Mouse (Mus musculus): ENCODE data around the gene Kremen1. TPM values are rescaled to one million over a fixed set of nuclear protein-coding genes. Genes with fewer than 3 reads are reported as not detected.

The Kremen1 gene
- polyA plus RNA-seq, 1 experiment, result 27.8 TPM

- Histone ChIP-seq H3K9ac (ENCODE audit: low read depth, poor library complexity, severe bottlenecking) (no peak overlapping the region), H3K27me3 (ENCODE audit: control insufficient read depth, insufficient read depth, low read length, poor library complexity, severe bottlenecking) (no peaks in the 10 kb centered on the region), H3K4me1 (ENCODE audit: control insufficient read depth, insufficient read depth, low read length) (no peaks in the 10 kb centered on the region), H3K4me3 (ENCODE audit: low read depth, low read length) (no peak overlapping the region), H3K36me3 (ENCODE audit: control insufficient read depth, insufficient read depth, low read length, poor library complexity, severe bottlenecking) (no peaks in the 10 kb centered on the region), H3K27ac (ENCODE audit: insufficient read depth, low read length) (no peak overlapping the region), H3K9me3 (replicated peaks; ENCODE audit: control insufficient read depth, insufficient read depth, low read length, poor library complexity, severe bottlenecking) (no peaks in the 10 kb centered on the region)
- TF ChIP-seq EP300 (IDR thresholded peaks at IDR 0.05; ENCODE audit: insufficient read depth, low read depth, low read length) (no peak), CTCF (IDR thresholded peaks at IDR 0.05; ENCODE audit: low read depth, low read length) (no peak), POLR2A (IDR thresholded peaks at IDR 0.05; ENCODE audit: insufficient read depth, low read length) (no peak)
Measured at GRCm38 (mm10) chr11:5154961-5155805, 106.2 kb downstream of the Kremen1 start.

GRCm38 (mm10) chr11:5151680-5152337 is 109.5 kb downstream of the Kremen1 start, which contains the start of gene Emid1:
Emid1 (minus strand) TSS chr11:5152257.
- Histone ChIP-seq H3K4me3 (ENCODE audit: low read depth, low read length) (peak within 1 kb of the TSS; percentile 66), H3K36me3 (ENCODE audit: control insufficient read depth, insufficient read depth, low read length, poor library complexity, severe bottlenecking) (no peaks in the 10 kb centered on the region), H3K9me3 (replicated peaks; ENCODE audit: control insufficient read depth, insufficient read depth, low read length, poor library complexity, severe bottlenecking) (no peaks in the 10 kb centered on the region), H3K9ac (ENCODE audit: low read depth, poor library complexity, severe bottlenecking) (peak within 1 kb of the TSS; percentile 70), H3K27ac (ENCODE audit: insufficient read depth, low read length) (no peak within 1 kb of the TSS), H3K27me3 (ENCODE audit: control insufficient read depth, insufficient read depth, low read length, poor library complexity, severe bottlenecking) (no peaks in the 10 kb centered on the region), H3K4me1 (ENCODE audit: control insufficient read depth, insufficient read depth, low read length) (no peaks in the 10 kb centered on the region)
- TF ChIP-seq EP300 (IDR thresholded peaks at IDR 0.05; ENCODE audit: insufficient read depth, low read depth, low read length) (no peak), CTCF (IDR thresholded peaks at IDR 0.05; ENCODE audit: low read depth, low read length) (no peak), POLR2A (IDR thresholded peaks at IDR 0.05; ENCODE audit: insufficient read depth, low read length) (no peak)

GRCm38 (mm10) chr11:5151247-5151630 is 110.1 kb downstream of the Kremen1 start:
- Histone ChIP-seq H3K27ac (ENCODE audit: insufficient read depth, low read length) (no peak overlapping the region), H3K36me3 (ENCODE audit: control insufficient read depth, insufficient read depth, low read length, poor library complexity, severe bottlenecking) (no peaks in the 10 kb centered on the region), H3K9me3 (replicated peaks; ENCODE audit: control insufficient read depth, insufficient read depth, low read length, poor library complexity, severe bottlenecking) (no peaks in the 10 kb centered on the region), H3K4me1 (ENCODE audit: control insufficient read depth, insufficient read depth, low read length) (no peaks in the 10 kb centered on the region), H3K4me3 (ENCODE audit: low read depth, low read length) (peak overlapping the region; percentile 66; the same call in 1 of the 2 replicates), H3K9ac (ENCODE audit: low read depth, poor library complexity, severe bottlenecking) (peak overlapping the region; percentile 70), H3K27me3 (ENCODE audit: control insufficient read depth, insufficient read depth, low read length, poor library complexity, severe bottlenecking) (no peaks in the 10 kb centered on the region)
- no peak for TF ChIP-seq CTCF (IDR thresholded peaks at IDR 0.05; ENCODE audit: low read depth, low read length)
- no peak for TF ChIP-seq EP300 (IDR thresholded peaks at IDR 0.05; ENCODE audit: insufficient read depth, low read depth, low read length)
- TF ChIP-seq POLR2A (IDR thresholded peaks at IDR 0.05; ENCODE audit: insufficient read depth, low read length), result no peak

- TF ChIP-seq POLR2A (IDR thresholded peaks at IDR 0.05; ENCODE audit: insufficient read depth, low read length) (no peak), EP300 (IDR thresholded peaks at IDR 0.05; ENCODE audit: insufficient read depth, low read depth, low read length) (no peak), CTCF (IDR thresholded peaks at IDR 0.05; ENCODE audit: low read depth, low read length) (no peak)
- no peaks in the 10 kb centered on the region for H3K9me3 ChIP-seq (replicated peaks; ENCODE audit: control insufficient read depth, insufficient read depth, low read length, poor library complexity, severe bottlenecking)
- H3K9ac ChIP-seq (ENCODE audit: low read depth, poor library complexity, severe bottlenecking), result no peak overlapping the region
- H3K27ac ChIP-seq (ENCODE audit: insufficient read depth, low read length), result no peak overlapping the region
- no peaks in the 10 kb centered on the region for H3K27me3 ChIP-seq (ENCODE audit: control insufficient read depth, insufficient read depth, low read length, poor library complexity, severe bottlenecking)
- no peaks in the 10 kb centered on the region for H3K4me1 ChIP-seq (ENCODE audit: control insufficient read depth, insufficient read depth, low read length)
- H3K36me3 ChIP-seq (ENCODE audit: control insufficient read depth, insufficient read depth, low read length, poor library complexity, severe bottlenecking), result no peaks in the 10 kb centered on the region
- H3K4me3 ChIP-seq (ENCODE audit: low read depth, low read length), result no peak overlapping the region
Measured at GRCm38 (mm10) chr11:5150416-5151246, 110.7 kb downstream of the Kremen1 start.

GRCm38 (mm10) chr11:5149955-5150354 is 111.4 kb downstream of the Kremen1 start:
- no peak overlapping the region for H3K27ac ChIP-seq (ENCODE audit: insufficient read depth, low read length)
- TF ChIP-seq POLR2A (IDR thresholded peaks at IDR 0.05; ENCODE audit: insufficient read depth, low read length) (no peak), EP300 (IDR thresholded peaks at IDR 0.05; ENCODE audit: insufficient read depth, low read depth, low read length) (no peak), CTCF (IDR thresholded peaks at IDR 0.05; ENCODE audit: low read depth, low read length) (no peak)
- no peaks in the 10 kb centered on the region for H3K4me1 ChIP-seq (ENCODE audit: control insufficient read depth, insufficient read depth, low read length)
- H3K27me3 ChIP-seq (ENCODE audit: control insufficient read depth, insufficient read depth, low read length, poor library complexity, severe bottlenecking), result no peaks in the 10 kb centered on the region
- H3K4me3 ChIP-seq (ENCODE audit: low read depth, low read length), result no peak overlapping the region
- no peaks in the 10 kb centered on the region for H3K9me3 ChIP-seq (replicated peaks; ENCODE audit: control insufficient read depth, insufficient read depth, low read length, poor library complexity, severe bottlenecking)
- H3K36me3 ChIP-seq (ENCODE audit: control insufficient read depth, insufficient read depth, low read length, poor library complexity, severe bottlenecking), result no peaks in the 10 kb centered on the region
- no peak overlapping the region for H3K9ac ChIP-seq (ENCODE audit: low read depth, poor library complexity, severe bottlenecking)

Data from ES-Bruce4 (cell line).